Mouse (Mus musculus) spleen, postnatal 10 days (tissue): ENCODE measurements around the gene Cacna1h.
A peak's percentile ranks its signal among the peaks of the same experiment; 100 is the strongest.

ENCODE experiments used
- DNase-seq, 2 experiments: peaks; one replicate each; pipeline ENCODE4 v3.0.0; 2021 to 2022; ENCODE audit warnings: low spot score in 2 of 2

Cacna1h gene

DNA sequence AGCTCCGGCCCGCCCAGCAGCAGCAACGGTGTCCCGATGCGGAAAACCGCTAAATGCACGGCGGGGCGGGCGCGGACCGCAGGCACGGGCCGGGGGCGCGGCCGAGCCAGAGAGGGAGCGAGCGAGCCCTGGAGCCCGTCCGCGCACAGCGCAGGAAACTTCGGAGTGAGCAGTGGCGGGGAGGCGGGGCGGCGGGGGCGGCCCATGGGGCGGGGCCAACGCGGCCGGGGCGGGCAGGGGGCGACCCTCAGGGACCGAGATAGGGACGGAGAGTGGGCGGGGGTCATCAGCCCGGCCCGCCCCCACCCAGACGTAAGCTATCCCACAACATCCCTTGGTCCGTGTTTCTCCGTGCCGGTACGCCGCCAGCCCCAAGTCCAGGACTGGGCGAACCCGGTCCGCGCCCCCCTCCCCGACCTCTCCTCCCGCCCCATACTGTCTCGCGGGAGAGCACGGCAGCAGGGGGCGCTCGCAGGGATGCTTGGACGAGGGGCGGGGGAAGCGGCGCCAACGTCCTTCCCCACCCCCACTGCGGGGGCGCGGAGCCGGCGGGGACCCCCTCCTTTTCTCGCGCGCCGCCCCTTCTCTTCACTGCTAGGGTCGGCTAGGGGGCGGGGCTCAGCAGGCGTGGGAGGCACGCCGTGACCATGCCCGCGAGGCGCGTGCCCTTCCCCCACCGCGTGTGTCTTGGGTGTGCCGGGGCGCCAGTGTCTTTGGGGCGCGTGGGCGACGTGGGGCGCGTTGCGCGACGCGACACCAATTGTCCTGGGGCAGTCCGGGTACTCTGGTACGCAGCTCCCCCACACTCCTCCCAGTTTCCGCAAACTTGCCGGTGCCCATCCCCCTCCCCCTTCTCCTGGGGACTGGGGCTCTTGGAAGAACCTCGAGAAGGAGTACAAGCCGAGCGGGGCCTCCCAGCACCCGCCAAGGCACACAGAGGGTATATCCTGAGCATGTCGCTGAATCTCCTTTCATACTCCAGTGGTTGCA is at the start of gene Cacna1h:
Gene Cacna1h, minus strand, starts transcription at position 167 of the 990 bp plus-strand sequence.
- DNase-seq = peak in 1 of 2 experiments; percentile 62

DNA sequence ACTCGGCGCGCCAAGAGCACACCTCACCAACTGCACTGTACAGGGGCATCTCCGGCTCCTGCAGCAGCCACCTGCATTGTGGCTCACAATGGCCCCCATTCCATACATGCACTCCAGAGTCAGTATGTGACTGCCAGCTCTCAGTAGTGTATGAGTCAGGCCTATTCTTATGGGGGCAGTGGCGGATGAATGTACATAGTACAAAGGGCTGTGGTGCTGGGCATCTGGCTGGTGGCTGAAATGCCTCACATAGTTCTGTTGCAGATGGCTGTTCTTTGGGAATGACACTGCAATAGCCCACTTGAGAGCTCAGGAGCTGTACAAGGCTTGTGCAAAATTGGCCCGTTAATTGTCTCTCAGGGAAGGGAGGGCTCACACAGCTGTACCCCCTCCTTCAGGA is 48.5 kb upstream of the Cacna1h start:
- DNase-seq = no peak

DNA sequence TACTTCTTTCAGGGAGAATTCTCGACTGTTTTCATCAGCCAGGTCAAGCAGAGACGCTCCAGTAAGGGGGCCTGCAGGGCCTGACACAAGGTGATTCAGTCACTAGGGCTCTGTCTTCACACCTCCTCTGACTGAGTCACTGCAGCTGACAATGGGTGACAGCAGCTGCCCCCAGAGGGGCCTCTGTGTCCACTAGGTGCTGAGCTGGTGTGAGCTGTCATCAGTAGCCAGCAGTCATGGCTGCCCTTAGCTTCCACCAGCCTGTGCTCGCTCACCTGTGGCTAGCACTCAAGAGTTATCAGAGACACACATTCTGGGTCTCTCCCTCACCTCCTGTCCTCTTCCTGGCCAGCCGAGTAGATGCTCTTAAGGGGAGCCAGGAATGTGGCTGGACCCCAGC is 47.2 kb upstream of the Cacna1h start:
- no peak for DNase-seq

DNA sequence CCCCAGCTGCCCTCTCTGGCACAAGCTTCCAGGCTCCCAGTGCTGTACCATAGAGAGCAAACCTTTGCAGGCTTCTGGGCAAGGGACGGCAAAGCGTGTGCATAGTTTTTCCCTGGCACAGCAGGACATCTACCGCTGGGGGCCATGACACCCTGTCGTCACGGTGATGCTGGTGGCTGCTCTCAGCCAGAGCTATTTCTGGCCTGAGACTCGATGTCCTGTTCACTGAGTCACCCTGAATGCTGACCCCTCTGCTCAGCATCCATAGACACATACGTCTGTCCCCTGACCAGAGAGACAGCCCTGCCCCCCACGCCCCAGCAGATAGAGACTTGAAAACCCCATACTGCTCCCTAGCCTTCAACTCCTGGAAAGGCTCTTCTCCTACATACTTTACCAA is 46.6 kb upstream of the Cacna1h start:
- DNase-seq = no peak

DNA sequence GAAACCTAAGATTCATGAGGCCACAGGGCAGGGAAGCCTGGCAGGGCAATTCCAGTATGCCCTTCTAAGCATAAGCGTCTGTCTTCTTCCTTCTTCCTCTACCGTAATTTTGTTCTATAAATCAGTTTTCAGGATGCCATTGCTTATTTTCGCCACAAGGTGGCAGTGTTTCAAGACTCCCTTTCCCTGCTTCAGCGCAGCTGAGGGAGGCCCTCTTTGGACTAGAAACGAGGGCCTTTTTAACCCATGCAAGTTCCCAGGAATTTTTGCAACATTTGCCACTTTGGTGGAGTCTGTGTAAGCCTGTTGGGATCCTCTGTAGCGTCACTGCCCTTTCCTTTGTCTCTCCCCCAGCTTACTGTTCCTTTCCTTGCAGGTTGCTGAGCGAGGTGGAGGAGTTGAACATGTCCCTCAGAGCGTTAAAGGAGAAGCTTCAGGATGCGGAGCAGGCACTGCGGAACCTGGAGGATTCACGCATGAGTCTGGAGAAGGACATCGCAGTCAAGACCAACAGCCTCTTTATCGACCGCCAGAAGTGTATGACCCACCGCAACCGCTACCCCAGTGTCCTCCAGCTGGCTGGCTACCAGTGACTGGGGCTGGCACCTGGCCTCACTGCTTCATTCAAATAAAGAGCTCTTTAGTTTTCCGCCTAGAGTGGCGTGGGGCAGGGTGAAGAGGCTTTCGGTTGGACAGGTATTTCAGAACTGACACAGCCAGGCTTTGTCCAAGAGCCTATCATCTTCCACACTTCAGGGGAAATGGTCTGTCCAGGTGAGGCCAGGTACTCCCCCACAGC is 42.6 kb upstream of the Cacna1h start:
- DNase-seq = peak; percentile 35 to 57

DNA sequence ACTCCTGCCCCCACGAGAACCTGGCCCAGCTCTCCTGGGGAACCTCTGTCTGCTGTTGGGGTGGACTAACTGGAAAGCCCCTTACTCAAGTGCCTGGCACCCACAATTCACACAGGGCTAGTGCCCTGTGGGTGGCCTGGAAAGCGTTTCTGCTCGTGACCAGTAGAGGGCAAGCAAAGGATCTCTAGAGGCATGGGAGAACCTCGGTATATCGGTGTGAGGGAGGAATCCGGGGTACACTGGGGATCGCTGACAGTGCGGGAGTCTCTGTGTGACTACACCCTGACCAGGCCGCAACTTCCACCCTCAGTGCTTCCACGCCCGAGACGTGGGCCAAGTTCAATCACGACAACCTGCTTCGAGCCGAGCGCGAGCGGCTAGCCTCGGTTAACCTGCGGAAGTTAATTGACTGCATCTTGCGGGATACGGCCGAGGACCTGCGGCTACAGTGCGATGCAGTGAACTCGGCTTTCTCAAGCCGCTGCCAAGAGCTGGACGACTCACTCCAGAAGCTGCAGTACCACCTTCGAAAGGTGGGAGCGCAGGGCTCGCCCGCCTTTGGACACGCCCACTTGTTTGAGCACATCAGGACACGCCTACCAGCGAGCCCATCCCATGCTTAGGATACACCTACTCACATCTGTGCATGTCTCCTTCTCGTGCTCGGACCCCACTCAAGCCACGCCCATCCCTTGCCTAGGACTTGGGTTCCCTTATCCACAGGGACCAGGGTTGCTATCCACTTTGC is 40.9 kb upstream of the Cacna1h start:
- peak; percentile 16 to 74 for DNase-seq

DNA sequence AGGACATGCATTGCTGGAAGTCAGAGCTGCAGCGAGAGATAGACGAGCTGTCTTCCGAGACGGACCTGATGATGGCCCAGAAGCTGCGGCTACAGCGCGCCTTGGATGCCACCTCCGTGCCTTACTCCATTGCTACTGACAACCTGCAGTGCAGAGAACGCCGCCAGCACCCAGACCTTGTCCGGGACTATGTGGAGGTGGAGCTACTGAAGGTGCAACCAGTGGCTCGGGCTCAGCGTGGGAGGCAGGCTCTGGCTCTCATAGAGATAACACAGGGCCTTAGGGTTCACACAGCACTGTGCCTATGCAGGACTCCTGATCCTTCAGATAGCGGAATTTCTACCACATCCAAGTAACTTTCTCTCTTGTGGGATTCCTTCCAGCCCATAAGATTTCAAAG is 38.5 kb upstream of the Cacna1h start:
- no peak for DNase-seq

DNA sequence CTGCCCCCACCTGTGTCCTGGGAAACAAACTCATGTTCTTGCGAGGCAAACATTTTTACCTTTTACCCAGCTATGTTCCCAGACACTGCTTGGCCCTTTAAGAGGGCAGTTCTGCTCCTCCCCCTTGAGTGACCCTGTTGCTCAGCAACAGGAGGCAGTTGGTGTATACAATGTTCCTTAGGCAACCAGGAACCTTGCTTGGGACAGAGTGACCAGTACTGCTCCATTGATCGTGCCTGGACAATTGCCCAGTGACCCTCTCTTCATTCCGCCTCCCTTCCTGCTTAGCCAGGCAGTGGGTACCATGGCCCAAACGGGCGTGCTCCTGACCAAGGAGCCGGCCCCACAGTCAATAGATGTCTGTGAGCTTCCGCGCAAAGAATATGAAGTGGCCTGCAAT is 37.8 kb upstream of the Cacna1h start:
- DNase-seq = no peak

DNA sequence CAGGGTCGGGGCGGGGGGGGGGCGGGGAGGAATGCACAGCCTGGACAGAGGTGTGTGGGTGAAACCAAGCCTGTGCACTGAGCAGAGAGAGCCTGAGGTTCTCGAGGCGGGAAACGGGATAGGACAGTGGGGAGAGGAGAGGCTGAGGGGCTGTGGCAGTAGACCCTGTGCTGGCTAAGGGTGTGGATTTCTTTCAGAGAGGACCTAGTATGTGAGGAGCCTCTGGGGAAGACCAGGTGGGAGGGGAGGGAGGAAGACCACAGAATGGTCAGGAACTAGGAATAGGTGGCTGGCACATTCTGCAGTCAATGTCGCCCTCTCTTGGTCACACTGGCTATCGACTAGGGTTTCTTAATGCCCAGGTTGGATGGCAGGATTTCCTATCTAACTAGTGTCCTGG is 36.2 kb upstream of the Cacna1h start:
- peak; percentile 18 to 51 for DNase-seq

DNA sequence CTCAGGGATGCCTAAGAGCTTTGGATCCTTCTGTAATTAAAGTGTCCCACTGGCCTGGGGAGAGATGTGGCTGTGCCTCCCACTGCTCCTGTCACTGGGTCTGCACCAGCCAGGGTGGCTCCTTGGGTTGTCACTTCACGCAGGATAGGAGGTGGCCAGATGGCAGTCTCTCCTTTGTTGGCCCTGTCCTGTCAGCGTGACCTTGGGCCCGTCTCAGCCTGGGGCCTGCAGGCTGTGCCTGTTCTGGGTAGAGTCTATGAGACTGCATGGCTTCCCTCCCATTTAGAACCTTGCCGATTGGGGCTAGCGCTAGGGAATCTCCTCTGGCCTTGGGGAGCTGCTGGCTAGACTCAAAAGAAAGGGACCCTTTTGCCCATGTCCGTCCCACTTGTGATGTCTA is 34.7 kb upstream of the Cacna1h start:
- no peak for DNase-seq

DNA sequence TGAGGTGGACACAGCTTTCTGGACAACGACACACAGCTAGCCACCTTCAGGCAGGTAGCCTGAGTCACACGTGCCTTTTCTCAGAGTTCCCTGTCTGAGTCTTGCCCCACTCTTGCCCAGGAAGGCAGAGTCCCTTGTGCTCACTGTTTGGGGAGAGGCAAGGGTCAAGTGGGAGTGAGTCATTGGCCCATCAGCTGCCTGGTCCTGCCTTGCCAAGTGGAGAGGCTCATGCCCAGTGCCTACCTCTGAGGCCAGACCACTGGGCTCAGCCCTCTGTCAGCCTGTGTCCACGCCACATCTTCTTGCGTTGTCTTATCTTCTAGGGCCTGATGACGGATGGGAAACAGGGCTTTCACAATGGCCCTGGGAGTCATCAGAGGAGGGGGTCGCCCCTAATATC is 34.2 kb upstream of the Cacna1h start:
- DNase-seq = no peak

DNA sequence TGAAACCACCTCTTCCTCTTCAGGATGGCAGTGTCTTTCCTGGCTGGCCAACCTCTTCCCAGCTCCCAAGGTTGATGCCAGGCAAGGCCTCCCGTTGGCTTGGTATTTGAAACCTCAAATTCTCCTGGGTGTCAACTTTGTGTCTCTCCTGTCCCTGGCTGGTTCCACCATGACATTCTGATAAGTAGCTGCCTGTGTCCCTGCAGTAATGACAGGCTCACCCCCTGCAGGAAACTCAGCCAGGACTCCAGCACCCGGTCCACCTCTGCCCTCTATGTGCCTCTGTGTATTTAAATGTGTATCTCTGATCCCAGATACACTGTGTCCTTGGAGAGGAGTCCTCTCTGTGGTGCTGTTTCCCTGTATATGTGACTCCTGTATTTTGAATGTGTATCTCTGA is 32.7 kb upstream of the Cacna1h start:
- no peak for DNase-seq

DNA sequence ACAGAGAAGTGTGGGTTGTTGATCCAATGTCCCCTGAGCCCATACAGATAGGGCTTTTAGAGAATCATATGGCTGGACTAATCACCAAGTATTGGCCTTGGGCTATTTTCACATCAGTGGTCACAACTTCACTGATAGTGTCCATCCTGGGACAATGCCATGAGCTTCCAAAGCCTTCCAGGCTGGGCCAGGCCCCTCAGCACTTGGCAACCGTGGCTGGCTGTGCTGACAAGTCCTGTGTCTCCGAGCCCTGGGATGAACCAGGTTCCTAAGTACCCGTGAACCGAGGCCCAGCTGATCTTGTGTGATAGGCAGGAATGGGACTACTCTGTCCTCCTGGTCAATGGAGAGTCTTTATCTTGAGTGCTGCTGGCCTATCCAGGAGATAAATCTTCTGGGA is 30.5 kb upstream of the Cacna1h start:
- DNase-seq = no peak

DNA sequence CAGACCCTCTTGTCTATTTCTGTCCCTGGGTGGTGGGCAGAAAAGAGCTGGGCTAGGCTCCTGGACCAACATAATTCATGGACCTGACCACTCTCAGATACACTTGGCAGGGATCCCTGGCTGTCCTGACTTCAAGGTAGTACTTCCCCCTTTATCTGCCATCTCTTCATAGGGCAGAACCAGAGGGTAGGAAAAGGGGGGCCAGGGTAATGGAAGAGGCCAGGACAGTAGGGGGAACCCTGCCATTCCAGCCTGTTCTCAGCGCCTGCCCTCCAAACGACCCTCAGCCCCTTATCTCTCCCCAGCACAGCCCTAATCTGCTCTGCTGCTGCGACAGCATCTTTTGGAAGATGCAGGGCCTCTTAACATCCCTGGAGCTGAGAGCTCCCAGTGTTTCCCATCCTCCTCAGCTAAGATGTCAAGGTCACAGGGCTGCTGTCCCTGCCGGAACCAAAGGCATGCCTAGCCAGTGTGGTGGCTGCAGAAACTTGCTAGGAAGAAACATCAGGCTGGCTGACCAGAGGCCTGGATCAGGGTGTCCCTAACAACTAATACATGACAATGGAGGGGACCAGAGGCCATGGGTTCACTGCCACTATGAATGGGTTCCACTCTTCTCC is 29.9 kb upstream of the Cacna1h start:
- DNase-seq = no peak

DNA sequence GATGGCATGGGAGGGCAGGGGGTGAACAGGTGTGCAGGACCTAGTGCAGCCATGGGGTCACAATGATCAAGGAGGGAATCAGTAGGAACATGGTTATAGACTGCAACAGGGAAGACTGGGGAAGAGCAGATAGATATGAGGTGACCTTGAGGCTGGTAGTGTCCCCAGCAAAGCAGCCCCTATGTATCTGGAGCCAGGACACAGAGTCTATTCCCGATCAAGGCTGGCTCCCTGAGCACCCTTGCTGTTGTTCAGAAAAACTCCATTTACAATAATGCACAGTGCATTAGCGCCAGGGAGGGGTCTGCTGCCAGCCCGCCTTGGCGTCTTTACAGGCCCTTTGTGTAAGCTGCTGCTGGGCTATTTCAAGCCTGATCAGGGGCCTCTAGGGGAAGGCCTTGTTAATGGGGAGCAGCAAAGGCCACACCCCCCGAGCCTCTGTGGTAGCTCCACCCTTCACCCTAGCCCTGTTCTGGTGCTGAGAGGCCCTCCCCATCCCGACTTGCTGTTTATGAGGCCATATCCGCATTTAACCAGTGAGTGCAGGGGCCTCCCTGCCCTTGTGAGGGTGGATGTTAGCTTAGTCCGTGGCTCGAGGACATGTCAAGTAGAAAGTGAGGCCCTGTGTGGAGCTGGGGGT is 28.8 kb upstream of the Cacna1h start:
- peak in 1 of 2 experiments; percentile 38 for DNase-seq

DNA sequence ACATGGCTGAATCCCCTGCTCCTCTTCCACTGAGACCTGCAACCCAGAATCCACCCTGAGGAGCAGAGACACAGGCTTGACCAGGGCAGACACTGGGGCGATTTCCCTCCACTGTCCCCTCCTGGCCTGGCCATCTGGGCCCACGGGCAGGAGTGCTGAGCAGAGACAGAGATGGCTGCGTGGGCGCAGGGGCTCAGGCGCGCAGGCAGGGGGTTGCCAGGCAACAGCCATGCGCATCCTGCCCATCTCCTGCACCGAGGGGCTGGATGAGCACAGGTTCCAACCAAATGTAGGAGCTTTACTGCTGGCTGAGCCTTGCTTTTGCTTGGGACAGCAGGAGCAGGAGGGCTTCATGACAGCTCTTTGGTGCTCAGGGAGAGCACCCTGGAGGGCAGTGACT is 23.0 kb upstream of the Cacna1h start:
- no peak for DNase-seq

DNA sequence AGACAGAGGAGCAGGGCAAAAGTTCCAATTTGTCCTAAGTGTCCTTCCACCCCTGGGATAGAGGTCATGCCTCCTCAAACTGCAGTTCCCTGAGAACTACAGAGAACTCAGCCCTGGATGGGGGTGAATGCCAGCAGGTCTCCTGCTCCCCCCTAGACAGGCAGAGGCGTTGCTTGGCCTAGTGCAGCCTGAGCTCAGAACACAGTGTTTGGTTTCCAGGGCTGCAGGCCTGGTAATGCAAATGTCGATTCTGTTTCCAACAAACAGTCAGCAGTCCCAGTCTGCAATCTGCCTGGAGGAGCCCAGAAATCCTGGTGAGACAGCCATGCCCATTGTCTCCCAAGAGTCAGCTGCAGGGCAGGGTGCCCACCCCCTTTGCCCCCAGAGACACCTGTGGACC is 20.7 kb upstream of the Cacna1h start, which contains the start of gene Tekt4:
Gene Tekt4, plus strand, starts transcription at position 344 of the 400 bp plus-strand sequence.
- DNase-seq = no peak

DNA sequence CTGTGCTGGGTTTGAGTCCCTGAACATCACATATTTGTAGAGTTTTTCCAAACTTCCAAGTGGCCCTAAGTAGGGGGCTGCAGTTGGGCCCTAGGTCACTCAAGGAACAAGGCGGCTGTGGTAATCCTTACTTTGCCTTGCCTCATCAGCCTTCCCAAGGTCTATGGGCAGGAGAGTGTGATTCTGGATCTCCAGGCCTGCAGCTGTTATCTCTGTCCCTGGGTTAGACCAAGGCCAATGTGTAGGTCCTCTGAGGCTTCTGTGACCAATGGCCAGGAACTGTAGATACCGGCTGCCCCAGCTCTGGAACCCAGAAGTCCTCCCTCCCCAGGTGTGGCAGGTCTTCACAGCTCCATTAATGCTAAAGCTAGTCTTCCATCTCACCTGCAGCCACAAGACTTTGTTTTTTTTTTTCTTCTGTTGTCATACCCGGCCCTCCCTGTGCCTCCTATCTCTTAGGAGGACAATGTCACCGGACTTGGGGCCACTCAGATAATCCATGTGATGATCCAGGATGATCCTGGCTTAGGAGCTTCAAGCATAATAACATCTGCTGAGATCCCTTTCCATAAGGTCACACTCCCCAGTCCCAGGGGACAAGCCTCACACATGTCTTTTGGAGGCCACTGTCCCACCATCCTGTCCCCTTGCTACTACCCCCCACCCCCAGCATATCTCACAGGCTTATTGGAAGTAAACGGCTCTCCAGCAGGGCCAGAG is 18.8 kb upstream of the Cacna1h start:
- DNase-seq = no peak

DNA sequence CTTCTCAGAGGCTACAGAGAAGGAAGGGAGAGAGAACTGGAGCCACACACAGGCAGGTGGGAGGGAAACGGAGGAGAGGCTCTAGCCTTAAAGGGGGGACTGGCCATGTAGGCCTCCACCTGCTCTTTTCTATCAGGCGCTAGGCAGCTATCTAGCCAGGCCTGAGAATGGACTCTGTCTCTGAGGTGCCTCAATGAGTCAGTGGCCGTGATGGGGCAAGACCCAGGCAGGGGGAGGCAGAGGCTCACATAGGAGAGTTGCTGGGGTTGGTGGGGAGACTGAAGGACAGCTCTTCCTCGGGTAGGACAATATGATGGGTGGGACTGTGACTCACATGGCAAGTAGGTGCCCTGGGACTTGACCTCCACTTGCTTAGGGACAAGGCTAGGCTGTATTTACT is 16.7 kb upstream of the Cacna1h start:
- DNase-seq = no peak

DNA sequence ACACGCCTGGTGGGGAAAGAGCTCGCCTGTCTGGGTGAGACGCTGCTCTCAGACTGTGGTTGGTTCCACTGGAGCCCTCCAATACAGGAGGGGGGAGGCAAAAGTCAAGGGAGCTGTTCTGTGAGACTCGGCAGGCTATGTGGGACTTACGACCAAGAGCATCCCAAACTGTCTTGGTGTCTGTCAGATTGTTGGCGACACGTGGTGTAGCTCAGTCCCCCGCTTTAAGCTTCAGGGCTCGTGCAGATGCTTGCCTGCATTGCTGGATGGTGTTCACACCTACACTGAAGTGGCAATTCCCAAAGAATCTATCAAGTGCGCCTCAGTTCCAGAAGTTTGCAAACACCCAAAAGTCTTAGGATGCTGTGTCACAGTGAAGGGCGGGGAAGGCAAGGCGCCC is 14.3 kb upstream of the Cacna1h start:
- no peak for DNase-seq
